Mouse (Mus musculus): ENCODE measurements around the gene Aarsd1.
A peak's percentile ranks its signal among the peaks of the same experiment; 100 is the strongest.
"Not testable (repeated sequence)": the region's sequence is repeated elsewhere in the genome, so short reads cannot be mapped to it uniquely, and the experiment has no call there.

Aarsd1 gene

GRCm38 (mm10) chr11:101378196-101378595 is 39.2 kb downstream of the Aarsd1 start:
- not testable (repeated sequence) for DNase-seq (ENCODE audit: low read depth)

- DNase-seq (ENCODE audit: low read depth): no peak
These were observed 42.9 kb downstream of the Aarsd1 start for GRCm38 (mm10) chr11:101374421-101374938.

GRCm38 (mm10) chr11:101370141-101370540 is 47.3 kb downstream of the Aarsd1 start:
- DNase-seq (ENCODE audit: low read depth): no peak

- DNase-seq (ENCODE audit: low read depth): no peak
These were observed 50.0 kb downstream of the Aarsd1 start, which contains the start of gene G6pc for GRCm38 (mm10) chr11:101367326-101367935. TSS of gene G6pc (plus strand) at chr11:101367561.

- DNase-seq (ENCODE audit: low read depth): no peak
These were observed 52.9 kb downstream of the Aarsd1 start for GRCm38 (mm10) chr11:101364531-101364931.

- no peak for DNase-seq (ENCODE audit: low read depth)
These were observed 56.7 kb downstream of the Aarsd1 start for GRCm38 (mm10) chr11:101360651-101361113.

- no peak for DNase-seq (ENCODE audit: low read depth)
These were observed 57.6 kb downstream of the Aarsd1 start for GRCm38 (mm10) chr11:101359776-101360175.

GRCm38 (mm10) chr11:101357505-101358182 is 59.8 kb downstream of the Aarsd1 start:
- DNase-seq (ENCODE audit: low read depth): peak; percentile 71
